Comparison of ENCODE assay signal across 12 mouse cellular contexts in the genomic region with DNA sequence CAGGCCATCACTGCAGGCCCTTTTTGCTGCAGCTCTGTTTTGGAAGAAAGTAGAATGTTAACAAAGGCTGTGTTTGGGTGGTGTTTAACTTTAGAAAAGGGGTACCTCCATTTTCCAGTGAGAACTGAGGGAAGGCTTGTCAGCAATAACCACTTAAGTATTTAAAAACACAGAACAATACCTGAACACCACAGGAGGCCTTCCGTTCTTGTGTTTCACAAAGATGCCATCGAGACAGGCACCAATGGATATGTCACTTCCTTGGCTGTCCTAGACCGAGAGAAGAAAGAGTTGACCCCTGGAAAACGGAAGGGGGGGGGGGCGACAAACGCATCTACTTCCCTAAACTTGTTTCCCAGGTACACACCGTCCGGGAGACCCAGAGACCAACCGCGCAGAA.
"Had no signal": no experiment of that assay in that cellular context is flagged by ENCODE, and none has a peak within 500 bp of the region (broad histone marks: within the 10 kb centered on the region; RNA-seq: fewer than 3 reads in every experiment).

No protein-coding gene starts in this region.

- DNase-seq: kidney, postnatal 10 days; kidney, postnatal 4 days; layer of hippocampus, postnatal 36 days; lung, postnatal 14 days; right cerebral cortex, adult 18-20 months; right cerebral cortex, postnatal 25 days; thymus, postnatal 4 days had no signal

- H3K4me1 ChIP-seq: limb, embryonic 15.5 days; liver, embryonic 12.5 days; lung, embryonic 15.5 days; midbrain, embryonic 12.5 days had no signal

- H3K27me3 ChIP-seq: limb, embryonic 15.5 days; liver, embryonic 12.5 days; lung, embryonic 15.5 days; midbrain, embryonic 12.5 days had no signal

- H3K9ac ChIP-seq: limb, embryonic 15.5 days; liver, embryonic 12.5 days; lung, embryonic 15.5 days; midbrain, embryonic 12.5 days had no signal

- H3K4me2 ChIP-seq: limb, embryonic 15.5 days; liver, embryonic 12.5 days; lung, embryonic 15.5 days; midbrain, embryonic 12.5 days had no signal

- H3K27ac ChIP-seq: limb, embryonic 15.5 days; liver, embryonic 12.5 days; lung, embryonic 15.5 days; midbrain, embryonic 12.5 days; stomach, postnatal 0 days had no signal

- H3K9me3 ChIP-seq: limb, embryonic 15.5 days; liver, embryonic 12.5 days; lung, embryonic 15.5 days; midbrain, embryonic 12.5 days had no signal

- ATAC-seq: liver, embryonic 12.5 days had no signal

- H3K4me3 ChIP-seq: limb, embryonic 15.5 days; liver, embryonic 12.5 days; lung, embryonic 15.5 days; midbrain, embryonic 12.5 days had no signal
